Mouse (Mus musculus): ENCODE results near the gene AC129217.1. TPM values are rescaled to one million over a fixed set of nuclear protein-coding genes. Genes with fewer than 3 reads are reported as not detected.

AC129217.1 gene
- polyA plus RNA-seq, 1 experiment from 2014 or later, result not detected

DNA sequence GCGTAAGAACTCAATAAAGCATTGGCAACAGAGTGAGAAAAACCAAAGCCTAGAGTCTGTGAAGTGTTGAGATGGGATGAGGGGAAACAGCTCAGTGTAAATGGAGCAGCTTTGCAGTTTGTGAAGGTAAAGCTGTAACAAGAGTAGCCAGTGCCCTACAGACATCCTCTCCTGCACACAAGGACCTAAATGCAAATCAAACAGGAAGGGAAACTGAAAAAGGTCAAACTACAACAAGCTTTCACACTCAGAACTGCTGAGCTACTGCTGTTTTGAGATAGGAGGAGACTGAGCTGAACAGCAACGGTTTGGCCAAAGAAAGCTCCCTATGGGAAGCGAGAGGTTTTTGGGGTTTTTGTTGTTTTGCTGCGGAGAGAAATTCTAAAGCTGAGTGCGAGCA is 22.8 kb upstream of the AC129217.1 start:
- H3K36me3 ChIP-seq, result peaks cover 49% of the 10 kb centered on the region
- H3K9ac ChIP-seq (replicated peaks), result no peak overlapping the region
- no peak overlapping the region for H3K4me2 ChIP-seq
- H3K4me3 ChIP-seq (replicated peaks), result no peak overlapping the region
- 92% methylated on average over 5 of the region's 5 CpGs for WGBS
- no peaks in the 10 kb centered on the region for H3K27me3 ChIP-seq (replicated peaks)
- no peaks in the 10 kb centered on the region for H3K9me3 ChIP-seq (replicated peaks)
- H3K4me1 ChIP-seq, result peaks cover 26% of the 10 kb centered on the region
- ATAC-seq (ENCODE audit: low FRiP score), result no peak
- no peak overlapping the region for H3K27ac ChIP-seq (replicated peaks)

DNA sequence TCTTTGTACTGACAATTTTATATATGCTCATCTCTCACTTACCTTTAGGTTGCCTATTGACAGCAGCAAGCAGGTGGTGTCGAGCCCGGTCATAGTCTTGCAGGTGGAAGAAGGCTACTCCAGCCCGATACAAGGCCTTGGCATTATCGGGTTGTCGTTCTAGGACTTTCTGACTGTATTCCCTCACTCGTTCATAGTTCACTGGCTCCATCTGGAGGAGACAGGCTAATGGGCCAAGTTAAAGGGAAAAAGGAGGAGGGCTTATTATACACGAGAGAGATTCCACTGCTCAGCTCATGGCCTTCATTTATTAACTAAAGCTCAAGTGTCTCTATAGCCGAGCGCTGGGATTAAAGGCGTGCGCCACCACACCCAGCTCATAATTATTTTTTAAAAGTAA is 13.8 kb upstream of the AC129217.1 start:
- Histone ChIP-seq H3K4me1 (peaks cover 38% of the 10 kb centered on the region), H3K4me2 (peak overlapping the region; percentile 22), H3K4me3 (replicated peaks) (no peak overlapping the region), H3K9me3 (replicated peaks) (no peaks in the 10 kb centered on the region), H3K36me3 (peaks cover 33% of the 10 kb centered on the region), H3K27me3 (replicated peaks) (no peaks in the 10 kb centered on the region), H3K27ac (replicated peaks) (no peak overlapping the region), H3K9ac (replicated peaks) (0 out of 2 replicates have a peak overlapping the region, but pooled peaks have one; percentile 10)
- ATAC-seq (ENCODE audit: low FRiP score), result no peak
- WGBS, result 59% methylated on average over 11 of the region's 11 CpGs

DNA sequence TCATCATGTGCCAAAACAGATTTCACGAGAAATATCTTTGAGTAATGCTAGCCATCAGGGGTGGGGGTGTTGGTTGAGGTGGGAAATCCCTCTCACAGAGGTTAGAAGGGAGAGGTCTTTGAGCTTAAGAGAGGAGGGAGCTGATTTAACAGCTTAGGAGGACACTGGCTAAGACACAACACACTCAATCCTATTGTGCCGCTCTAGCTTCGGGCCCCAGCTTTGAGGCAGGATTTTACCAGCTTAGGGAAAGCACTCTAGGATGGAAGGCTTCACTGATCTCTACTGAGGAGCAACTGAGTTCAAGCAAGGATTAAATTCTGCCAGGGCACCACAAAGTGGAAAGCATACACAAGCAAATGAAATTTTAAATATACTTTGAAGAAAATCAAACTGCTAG is 12.6 kb upstream of the AC129217.1 start:
- Histone ChIP-seq H3K4me1 (peaks cover 48% of the 10 kb centered on the region), H3K9me3 (replicated peaks) (no peaks in the 10 kb centered on the region), H3K27me3 (replicated peaks) (no peaks in the 10 kb centered on the region), H3K36me3 (peaks cover 25% of the 10 kb centered on the region), H3K4me2 (peak overlapping the region; percentile 22), H3K4me3 (replicated peaks) (peak overlapping the region; percentile 7; the same call in 1 of the 2 replicates), H3K27ac (replicated peaks) (no peak overlapping the region), H3K9ac (replicated peaks) (peak overlapping the region; percentile 0; the same call in 1 of the 2 replicates)
- WGBS, result 84% methylated on average over 3 of the region's 3 CpGs
- no peak for ATAC-seq (ENCODE audit: low FRiP score)

DNA sequence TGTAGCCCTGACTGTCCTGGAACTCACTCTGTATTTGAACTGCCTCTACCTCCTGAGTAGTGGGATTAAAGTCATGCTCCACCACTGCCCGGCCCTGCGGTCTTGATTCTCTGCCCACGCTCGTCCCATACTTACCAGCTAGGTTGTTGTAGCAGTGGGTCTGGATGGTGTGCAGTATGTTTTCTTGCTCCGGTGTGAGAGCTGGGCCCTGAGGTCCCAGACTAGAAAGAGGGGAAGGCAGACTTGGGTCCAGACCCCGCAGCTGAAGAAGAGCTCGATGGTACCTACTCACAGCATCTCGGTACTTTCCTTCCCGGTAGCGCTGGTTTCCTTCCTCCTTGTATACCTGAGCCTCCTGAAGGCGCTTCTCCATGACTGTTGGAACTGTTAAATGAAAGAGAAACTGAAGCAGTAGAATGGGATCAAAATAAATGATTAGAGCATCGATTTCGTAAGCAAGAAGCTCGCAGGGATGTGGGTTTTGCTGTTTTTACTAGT is 11.2 kb upstream of the AC129217.1 start:
- H3K9ac ChIP-seq (replicated peaks), result peak overlapping the region; percentile 90
- H3K4me3 ChIP-seq (replicated peaks), result peak overlapping the region; percentile 83
- peaks cover 20% of the 10 kb centered on the region for H3K36me3 ChIP-seq
- H3K4me2 ChIP-seq, result peak overlapping the region; percentile 95
- WGBS, result 34% methylated on average over 14 of the region's 14 CpGs
- H3K4me1 ChIP-seq, result peaks cover 62% of the 10 kb centered on the region
- no peak for ATAC-seq (ENCODE audit: low FRiP score)
- H3K27me3 ChIP-seq (replicated peaks), result no peaks in the 10 kb centered on the region
- H3K27ac ChIP-seq (replicated peaks), result peak overlapping the region; percentile 100
- no peaks in the 10 kb centered on the region for H3K9me3 ChIP-seq (replicated peaks)

DNA sequence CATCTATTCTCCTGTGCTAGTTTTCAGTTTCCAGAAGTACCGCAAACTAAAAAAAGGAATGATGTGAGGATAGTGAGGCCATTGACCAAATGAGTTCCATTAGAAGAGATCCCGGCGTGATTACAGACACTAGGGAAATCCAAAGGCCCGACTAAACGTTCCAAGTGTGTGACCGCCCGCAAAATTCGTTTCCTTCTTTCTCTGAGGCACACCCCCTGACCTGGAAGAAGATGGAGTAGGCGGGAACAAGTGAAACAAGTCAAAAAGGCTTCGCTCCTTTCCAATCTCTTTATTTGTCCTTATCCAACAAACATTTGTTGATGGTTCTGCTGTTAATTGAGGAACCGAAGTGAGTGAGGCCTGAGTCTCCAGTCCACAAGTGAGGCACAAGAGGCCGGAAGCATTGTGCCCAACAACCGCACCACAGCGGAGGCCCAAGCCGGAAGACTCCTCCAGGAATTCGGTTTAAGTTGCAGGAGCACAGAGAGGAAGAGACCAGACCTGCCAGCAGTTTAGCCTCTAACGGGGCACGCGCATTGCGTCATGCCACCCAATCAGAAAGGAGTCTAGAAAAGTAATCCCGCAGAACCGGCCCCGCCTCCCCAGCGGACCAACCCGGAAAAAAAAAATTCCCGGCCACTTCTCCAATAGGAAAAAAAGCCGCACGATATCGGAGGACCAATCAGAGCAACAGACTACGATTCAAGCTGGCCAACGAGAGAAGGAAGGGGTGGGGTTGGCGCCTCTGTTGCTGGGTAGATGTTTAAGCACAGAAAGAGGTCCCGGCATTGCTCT is 10.6 kb upstream of the AC129217.1 start, which contains the start of gene Ttc9c:
TSS of gene Ttc9c (minus strand) at position 533 of the 795 bp plus-strand sequence.
- ATAC-seq (ENCODE audit: low FRiP score), result peak; percentile 95
- H3K27me3 ChIP-seq (replicated peaks), result no peaks in the 10 kb centered on the region
- H3K36me3 ChIP-seq, result peaks cover 23% of the 10 kb centered on the region
- peak within 1 kb of the TSS; percentile 100 for H3K27ac ChIP-seq (replicated peaks)
- H3K4me1 ChIP-seq, result peaks cover 60% of the 10 kb centered on the region
- peak within 1 kb of the TSS; percentile 95 for H3K4me2 ChIP-seq
- WGBS, result under 1% methylated on average over 33 of the region's 33 CpGs
- peak within 1 kb of the TSS; percentile 83 for H3K4me3 ChIP-seq (replicated peaks)
- peak within 1 kb of the TSS; percentile 90 for H3K9ac ChIP-seq (replicated peaks)
- H3K9me3 ChIP-seq (replicated peaks), result no peaks in the 10 kb centered on the region

DNA sequence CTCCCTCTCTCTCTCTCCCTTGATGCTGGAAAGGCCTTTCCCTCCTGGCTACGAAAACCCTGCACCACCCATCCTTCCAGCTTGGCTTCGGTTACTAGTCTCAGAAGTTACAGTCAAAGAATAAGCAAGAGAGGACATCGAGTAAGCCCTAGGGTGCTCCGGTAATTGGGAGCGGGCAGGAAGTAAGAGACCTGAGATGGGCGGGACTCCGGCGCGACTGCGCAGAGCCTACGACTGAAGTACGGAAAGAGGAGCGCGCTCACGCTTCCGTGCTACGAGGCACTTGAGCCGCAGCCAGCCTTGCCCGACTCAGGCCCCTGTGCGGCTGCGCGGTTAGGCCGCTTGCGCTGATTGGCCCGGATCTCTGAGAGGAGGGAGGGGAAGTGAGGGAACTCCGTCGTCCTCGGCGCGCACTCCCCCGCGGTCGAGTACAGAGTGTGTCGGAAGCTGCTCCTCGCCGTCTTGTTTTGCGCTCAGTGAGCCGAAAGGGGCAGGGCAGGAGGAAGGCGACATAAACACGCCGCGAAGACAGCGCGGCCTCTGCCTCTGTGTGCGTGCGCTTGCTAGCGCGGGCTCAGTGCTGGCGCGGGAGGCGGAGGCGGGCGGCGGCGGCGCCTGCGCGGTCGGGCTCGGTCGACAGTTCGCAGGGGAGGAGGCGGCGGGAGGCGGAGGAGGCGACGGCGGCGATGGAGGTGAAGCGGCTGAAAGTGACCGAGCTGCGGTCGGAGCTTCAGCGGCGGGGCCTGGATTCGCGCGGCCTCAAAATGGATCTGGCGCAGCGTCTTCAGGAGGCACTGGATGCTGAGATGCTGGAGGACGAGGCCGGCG is 9.8 kb upstream of the AC129217.1 start, which contains the start of gene Hnrnpul2:
TSS of gene Hnrnpul2 (plus strand) at position 415 of the 828 bp plus-strand sequence.
- peaks cover 60% of the 10 kb centered on the region for H3K4me1 ChIP-seq

DNA sequence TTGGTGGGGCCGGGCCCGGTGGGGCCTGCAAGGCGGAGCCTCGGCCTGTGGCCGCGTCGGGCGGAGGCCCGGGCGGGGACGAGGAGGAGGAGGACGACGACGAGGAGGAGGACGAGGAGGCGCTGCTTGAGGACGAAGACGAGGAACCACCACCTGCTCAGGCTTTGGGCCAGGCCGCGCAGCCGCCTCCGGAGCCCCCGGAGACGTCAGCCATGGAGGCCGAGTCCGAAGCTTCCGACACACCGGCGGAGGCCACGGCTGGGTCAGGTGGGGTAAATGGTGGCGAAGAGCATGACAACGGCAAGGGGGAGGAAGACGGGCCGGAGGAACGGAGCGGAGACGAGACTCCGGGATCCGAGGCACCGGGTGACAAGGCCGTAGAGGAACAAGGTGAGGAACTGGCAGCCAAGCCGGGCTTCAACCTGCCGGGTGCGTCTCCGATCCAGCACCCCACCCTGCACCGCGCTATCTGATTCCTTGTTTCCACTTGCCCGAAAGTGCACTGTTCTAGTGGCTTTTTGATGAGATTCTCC is 9.1 kb upstream of the AC129217.1 start:
- peaks cover 29% of the 10 kb centered on the region for H3K36me3 ChIP-seq
- H3K27ac ChIP-seq (replicated peaks), result peak overlapping the region; percentile 100
- peak overlapping the region; percentile 95 for H3K4me2 ChIP-seq
- H3K4me3 ChIP-seq (replicated peaks), result peak overlapping the region; percentile 83
- WGBS, result under 1% methylated on average over 46 of the region's 48 CpGs
- peak; percentile 8 for ATAC-seq (ENCODE audit: low FRiP score)
- no peaks in the 10 kb centered on the region for H3K27me3 ChIP-seq (replicated peaks)
- peak overlapping the region; percentile 90 for H3K9ac ChIP-seq (replicated peaks)
- H3K4me1 ChIP-seq, result peaks cover 56% of the 10 kb centered on the region
- no peaks in the 10 kb centered on the region for H3K9me3 ChIP-seq (replicated peaks)

More for the DNA sequence above, 9.8 kb upstream of the AC129217.1 start, which contains the start of gene Hnrnpul2:
- Histone ChIP-seq H3K4me2 (peak within 1 kb of the TSS; percentile 95), H3K27me3 (replicated peaks) (no peaks in the 10 kb centered on the region), H3K4me3 (replicated peaks) (peak within 1 kb of the TSS; percentile 83), H3K9ac (replicated peaks) (peak within 1 kb of the TSS; percentile 90), H3K9me3 (replicated peaks) (no peaks in the 10 kb centered on the region), H3K27ac (replicated peaks) (peak within 1 kb of the TSS; percentile 100), H3K36me3 (peaks cover 25% of the 10 kb centered on the region)
- peak; percentile 96 for ATAC-seq (ENCODE audit: low FRiP score)
- under 1% methylated on average over 82 of the region's 83 CpGs for WGBS

DNA sequence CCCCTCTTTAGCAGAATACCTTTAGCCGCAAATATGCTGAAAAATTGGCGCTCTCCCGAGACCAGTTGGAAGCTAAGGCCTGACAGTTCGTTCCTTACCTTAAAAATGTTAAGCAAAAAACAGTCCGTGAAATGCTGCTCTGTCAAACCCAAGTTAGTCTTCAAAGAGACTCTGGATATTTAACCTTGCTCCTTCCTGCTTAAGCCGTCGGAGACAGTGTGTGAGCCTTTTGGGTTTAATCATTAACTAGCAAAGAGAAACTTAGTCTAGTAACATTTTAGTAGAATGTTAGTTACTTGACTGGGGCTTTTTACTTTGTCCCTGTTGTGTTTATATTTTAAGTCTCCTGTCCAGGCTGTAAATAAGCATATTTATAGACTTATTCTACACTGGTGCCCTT is 8.4 kb upstream of the AC129217.1 start:
- ATAC-seq (ENCODE audit: low FRiP score), result no peak
- no peaks in the 10 kb centered on the region for H3K27me3 ChIP-seq (replicated peaks)
- H3K4me3 ChIP-seq (replicated peaks), result peak overlapping the region; percentile 83
- H3K9ac ChIP-seq (replicated peaks), result peak overlapping the region; percentile 90
- H3K4me1 ChIP-seq, result peaks cover 49% of the 10 kb centered on the region
- 1% methylated on average over 7 of the region's 7 CpGs for WGBS
- H3K36me3 ChIP-seq, result peaks cover 34% of the 10 kb centered on the region
- H3K27ac ChIP-seq (replicated peaks), result peak overlapping the region; percentile 100; the same call in 1 of the 2 replicates
- H3K9me3 ChIP-seq (replicated peaks), result no peaks in the 10 kb centered on the region
- peak overlapping the region; percentile 95 for H3K4me2 ChIP-seq

DNA sequence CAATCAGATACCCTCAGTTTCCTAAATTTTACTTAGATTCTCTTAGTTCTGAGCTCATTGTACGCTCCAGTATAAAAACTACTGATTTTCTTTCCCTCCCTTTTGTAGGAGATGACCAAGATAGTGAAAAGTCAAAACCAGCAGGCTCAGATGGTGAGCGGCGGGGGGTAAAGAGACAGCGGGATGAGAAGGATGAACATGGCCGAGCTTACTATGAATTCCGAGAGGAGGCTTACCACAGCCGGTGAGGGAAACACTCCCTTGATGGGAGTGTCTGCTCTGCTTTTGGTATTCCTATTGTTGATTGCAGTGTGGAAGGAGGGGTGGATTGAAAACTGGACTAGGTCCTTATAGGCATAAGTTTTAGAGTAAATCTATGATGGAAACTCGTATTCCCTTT is 6.9 kb upstream of the AC129217.1 start:
- Histone ChIP-seq H3K27me3 (replicated peaks) (no peaks in the 10 kb centered on the region), H3K4me1 (peaks cover 34% of the 10 kb centered on the region), H3K9me3 (replicated peaks) (no peaks in the 10 kb centered on the region), H3K4me2 (peak overlapping the region; percentile 95), H3K36me3 (peaks cover 49% of the 10 kb centered on the region), H3K27ac (replicated peaks) (no peak overlapping the region), H3K4me3 (replicated peaks) (peak overlapping the region; percentile 83; the same call in 1 of the 2 replicates), H3K9ac (replicated peaks) (0 out of 2 replicates have a peak overlapping the region, but pooled peaks have one; percentile 10)
- WGBS, result 59% methylated on average over 8 of the region's 8 CpGs
- ATAC-seq (ENCODE audit: low FRiP score), result no peak

DNA sequence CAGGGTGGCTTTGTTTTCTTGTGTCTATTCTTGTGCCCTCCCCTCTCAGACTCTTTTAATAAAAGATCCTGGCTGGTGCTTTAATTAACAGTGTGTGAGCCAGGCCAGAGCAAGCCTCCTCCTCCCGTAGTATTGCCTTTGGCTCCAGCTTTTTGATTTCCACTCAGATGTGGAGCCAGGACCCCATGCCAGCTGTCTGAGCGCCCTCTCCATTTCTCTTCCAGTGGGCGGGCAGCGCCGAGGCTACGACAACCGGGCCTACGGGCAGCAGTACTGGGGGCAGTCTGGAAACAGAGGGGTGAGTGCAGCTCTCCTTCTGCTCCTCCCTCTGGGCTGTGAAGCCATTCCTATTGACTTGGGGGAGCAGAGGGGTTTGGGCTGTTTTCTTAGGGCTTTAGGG is 1.1 kb downstream of the AC129217.1 start:
- no peaks in the 10 kb centered on the region for H3K27me3 ChIP-seq (replicated peaks)
- no peaks in the 10 kb centered on the region; the same call in 1 of the 2 replicates for H3K4me1 ChIP-seq
- no peak for ATAC-seq (ENCODE audit: low FRiP score)
- 90% methylated on average over 8 of the region's 8 CpGs for WGBS
- H3K27ac ChIP-seq (replicated peaks), result no peak overlapping the region
- H3K4me3 ChIP-seq (replicated peaks), result no peak overlapping the region
- no peak overlapping the region for H3K9ac ChIP-seq (replicated peaks)
- no peaks in the 10 kb centered on the region for H3K9me3 ChIP-seq (replicated peaks)
- peaks cover 97% of the 10 kb centered on the region for H3K36me3 ChIP-seq
- no peak overlapping the region for H3K4me2 ChIP-seq

DNA sequence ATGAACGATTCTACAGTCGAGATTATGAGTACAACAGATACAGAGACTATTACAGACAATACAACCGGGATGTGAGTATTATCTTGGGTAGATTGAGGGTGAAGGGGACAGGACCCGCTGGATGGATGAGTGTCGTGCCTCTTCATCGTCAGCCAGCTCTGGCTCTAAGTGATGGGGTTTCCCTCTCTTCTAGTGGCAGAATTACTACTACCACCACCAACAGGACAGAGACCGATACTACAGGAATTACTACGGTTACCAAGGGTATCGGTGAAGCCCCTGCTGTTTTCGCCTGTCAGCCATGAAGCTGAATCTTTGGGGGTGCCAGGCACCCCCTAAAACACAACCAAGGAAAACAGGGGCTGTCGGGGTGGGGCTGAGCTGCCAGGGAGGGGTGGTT is 1.7 kb downstream of the AC129217.1 start:
- Histone ChIP-seq H3K36me3 (peaks cover 96% of the 10 kb centered on the region), H3K27ac (replicated peaks) (no peak overlapping the region), H3K27me3 (replicated peaks) (no peaks in the 10 kb centered on the region), H3K4me3 (replicated peaks) (no peak overlapping the region), H3K4me2 (no peak overlapping the region), H3K9ac (replicated peaks) (no peak overlapping the region), H3K4me1 (peaks cover 2% of the 10 kb centered on the region), H3K9me3 (replicated peaks) (no peaks in the 10 kb centered on the region)
- 82% methylated on average over 11 of the region's 11 CpGs for WGBS
- no peak for ATAC-seq (ENCODE audit: low FRiP score)

All from neural tube, embryonic 15.5 days (tissue).